Mouse (Mus musculus) heart, postnatal 0 days (tissue): ENCODE data around the gene Zcchc10.

Experiments
- CTCF ChIP-seq: IDR thresholded peaks from 2 replicates; pipeline ENCODE4 v1.5.1; 2016; ENCODE audit warnings: antibody characterized with exemption, control low read depth, low read depth
- EP300 ChIP-seq: IDR thresholded peaks from 2 replicates; pipeline ENCODE4 v1.6.1; 2016; ENCODE audit warnings: antibody characterized with exemption, low read depth

GRCm38 (mm10) chr11:53304044-53304840 lies 20.2 kb upstream of the Zcchc10 start:
- no peak for TF ChIP-seq CTCF
- TF ChIP-seq EP300 = no peak
